Mouse (Mus musculus) kidney, embryonic 14.5 days (tissue): ENCODE measurements around the gene Inpp5f. TPM values are rescaled to one million over a fixed set of nuclear protein-coding genes. Genes with fewer than 3 reads are reported as not detected.

Experiments used
- ATAC-seq: fragments of 200-750 bp; cut with Nextera tagmentation; 2 replicates; pipeline ENCODE4 v1.8.0; 2017; ENCODE audit warnings: moderate number of reproducible peaks, mild to moderate bottlenecking, moderate TSS enrichment, moderate library complexity; ENCODE audit not compliant: low FRiP score, low TSS enrichment
- H3K27ac ChIP-seq: fragments of 300-500 bp; sonication (generic); 2 replicates; pipeline ENCODE4 v1.5.1; 2014; ENCODE audit warnings: low read depth, mild to moderate bottlenecking, low read length, moderate library complexity, mixed read lengths
- H3K27me3 ChIP-seq: fragments of 300-500 bp; sonication (generic); 2 replicates; pipeline ENCODE4 v1.6.1; 2014; ENCODE audit warnings: mild to moderate bottlenecking, low read length; ENCODE audit not compliant: control insufficient read depth, insufficient read depth
- H3K36me3 ChIP-seq: fragments of 300-500 bp; sonication (generic); 2 replicates; pipeline ENCODE4 v1.6.1; 2014; ENCODE audit warnings: low read length, mixed read lengths; ENCODE audit not compliant: control insufficient read depth, insufficient read depth
- H3K4me1 ChIP-seq: fragments of 300-500 bp; sonication (generic); 2 replicates; pipeline ENCODE4 v1.6.1; 2014; ENCODE audit warnings: low read length, mixed read lengths; ENCODE audit not compliant: control insufficient read depth, insufficient read depth
- H3K4me2 ChIP-seq: fragments of 300-500 bp; sonication (generic); replicated peaks from 2 replicates; pipeline ENCODE4 v1.6.1; 2014; ENCODE audit warnings: low read depth, mild to moderate bottlenecking, low read length
- H3K4me3 ChIP-seq: fragments of 300-500 bp; sonication (generic); 2 replicates; pipeline ENCODE4 v1.5.1; 2014; ENCODE audit warnings: mild to moderate bottlenecking, low read length
- H3K9ac ChIP-seq: fragments of 300-500 bp; sonication (generic); 2 replicates; pipeline ENCODE4 v1.6.1; 2014; ENCODE audit warnings: low read depth, mild to moderate bottlenecking, low read length, moderate library complexity
- H3K9me3 ChIP-seq: fragments of 300-500 bp; sonication (generic); 2 replicates; pipeline ENCODE4 v1.6.1; 2016; ENCODE audit warnings: low read length; ENCODE audit not compliant: control insufficient read depth
- WGBS: fragments of 180-500 bp; shearing (Covaris S2); extraction: QIAGEN DNeasy Blood & Tissue Kit; methylation state at CpG from one replicate; pipeline ENCODE4 v1.1.7; 2014; 5-methylcytosine and 5-hydroxymethylcytosine counted together
- polyA plus RNA-seq: library from polyadenylated mRNA; unstranded; fragments of >200 nt; fragmentation: Nextera tagmentation; extraction: Ambion mirVana; gene quantifications from 2 replicates; pipeline ENCODE4 v1.2.1, GENCODE M21; 2014

Inpp5f gene
- polyA plus RNA-seq, 1 experiment from 2014 or later, result 36.5 TPM

DNA sequence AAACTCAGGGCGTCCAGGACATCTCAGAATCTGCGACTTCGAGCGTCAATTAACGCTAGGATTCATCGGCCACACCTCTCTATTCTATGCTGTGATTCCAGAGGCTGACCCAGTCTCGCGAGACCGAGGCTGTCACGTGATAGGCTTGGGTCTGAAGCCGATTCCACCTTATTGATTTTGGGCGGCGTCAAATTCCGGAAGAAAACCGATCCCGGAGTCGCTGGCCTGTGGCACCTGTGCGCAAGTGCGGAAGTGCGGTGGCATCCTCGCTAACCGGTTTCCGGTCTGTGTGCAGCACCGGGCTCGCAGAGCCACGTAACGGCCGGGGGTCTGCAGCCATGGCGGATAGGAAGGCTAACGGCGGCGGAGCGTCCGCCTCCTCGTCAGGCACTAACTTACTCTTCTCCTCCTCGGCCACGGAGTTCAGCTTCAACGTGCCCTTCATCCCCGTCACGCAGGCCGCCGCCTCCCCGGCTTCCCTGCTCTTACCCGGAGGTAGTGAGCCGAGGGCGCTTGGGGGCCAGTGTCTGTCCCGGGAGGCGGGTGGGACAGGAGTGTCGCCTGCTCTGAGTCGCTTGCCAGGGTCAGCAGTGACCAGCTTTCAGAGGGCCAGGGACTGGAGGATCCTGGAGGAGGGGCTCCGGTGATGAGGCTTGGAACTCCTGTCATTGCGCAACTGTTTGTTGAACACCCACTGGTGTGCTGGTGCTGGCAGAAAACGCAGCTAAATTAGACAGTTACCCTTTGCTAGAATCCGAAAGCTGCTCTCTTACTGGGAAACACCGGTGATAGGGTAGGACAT is 133.8 kb downstream of the Inpp5f start, which contains the start of gene Sec23ip:
TSS of gene Sec23ip (plus strand) at position 260 of the 802 bp plus-strand sequence.
- H3K4me1 ChIP-seq, result peaks cover 22% of the 10 kb centered on the region
- peak within 1 kb of the TSS; percentile 86 for H3K9ac ChIP-seq
- H3K4me3 ChIP-seq, result peak within 1 kb of the TSS; percentile 96
- no peaks in the 10 kb centered on the region for H3K27me3 ChIP-seq
- H3K4me2 ChIP-seq, result peak within 1 kb of the TSS; percentile 78
- WGBS, result under 1% methylated on average over 55 of the region's 55 CpGs
- no peaks in the 10 kb centered on the region for H3K9me3 ChIP-seq
- peak; percentile 87 for ATAC-seq
- H3K27ac ChIP-seq, result peak within 1 kb of the TSS; percentile 71
- H3K36me3 ChIP-seq, result peaks cover under 1% of the 10 kb centered on the region; the same call in 1 of the 2 replicates

Other genes with a start within 250 kb of the Inpp5f start
- gene Rgs10, start 192.6 kb upstream of the Inpp5f start, polyA plus RNA-seq, result 7.6 and 8.7 TPM in 2 replicates
- 40.0 and 41.0 TPM in 2 replicates for gene Tial1, start 149.6 kb upstream of the Inpp5f start, polyA plus RNA-seq
- gene Bag3, start 87.7 kb upstream of the Inpp5f start, polyA plus RNA-seq, result 10.4 and 11.5 TPM in 2 replicates
- 78.1 and 87.9 TPM in 2 replicates for gene Mcmbp, start 129.2 kb downstream of the Inpp5f start, polyA plus RNA-seq
- gene Sec23ip, start 133.6 kb downstream of the Inpp5f start, polyA plus RNA-seq, result 22.5 and 38.4 TPM in 2 replicates